Mouse (Mus musculus) CH12F3 (cell line): ENCODE measurements around the gene Hmox2.

ENCODE experiments used
- in situ Hi-C: fragments of 300-500 bp; cut with MboI; formaldehyde crosslinking; loops from 2 replicates; pipeline ENCODE4 v1.14.3; 2020; ENCODE audit warnings: low sequenced_read_pairs

The Hmox2 gene

GRCm38 (mm10) chr16:4778940-4779339 is 52.8 kb downstream of the Hmox2 start:
- in situ Hi-C loops: no loop called here

- in situ Hi-C loops: no loop called here
These were observed 55.5 kb downstream of the Hmox2 start for GRCm38 (mm10) chr16:4781524-4782196.

- in situ Hi-C loops: no loop called here
These were observed 56.4 kb downstream of the Hmox2 start for GRCm38 (mm10) chr16:4782515-4782914.

- in situ Hi-C loops: no loop called here
These were observed 59.5 kb downstream of the Hmox2 start for GRCm38 (mm10) chr16:4785706-4786105.

GRCm38 (mm10) chr16:4788176-4788575 is 62.0 kb downstream of the Hmox2 start:
- in situ Hi-C loops: no loop called here

GRCm38 (mm10) chr16:4789311-4789768 is 63.2 kb downstream of the Hmox2 start:
- in situ Hi-C loops: no loop called here

- in situ Hi-C loops: no loop called here
These were observed 63.8 kb downstream of the Hmox2 start, which contains the start of gene Cdip1 for GRCm38 (mm10) chr16:4789810-4790559. TSS of gene Cdip1 (minus strand) at chr16:4790292.

- in situ Hi-C loops: no loop called here
These were observed 65.2 kb downstream of the Hmox2 start for GRCm38 (mm10) chr16:4791332-4791731.

GRCm38 (mm10) chr16:4796631-4797030 is 70.5 kb downstream of the Hmox2 start:
- in situ Hi-C loops: no loop called here
